Mouse (Mus musculus): Measurements from ENCODE around the gene Prr3.
A peak's percentile ranks its signal among the peaks of the same experiment; 100 is the strongest.

DNA sequence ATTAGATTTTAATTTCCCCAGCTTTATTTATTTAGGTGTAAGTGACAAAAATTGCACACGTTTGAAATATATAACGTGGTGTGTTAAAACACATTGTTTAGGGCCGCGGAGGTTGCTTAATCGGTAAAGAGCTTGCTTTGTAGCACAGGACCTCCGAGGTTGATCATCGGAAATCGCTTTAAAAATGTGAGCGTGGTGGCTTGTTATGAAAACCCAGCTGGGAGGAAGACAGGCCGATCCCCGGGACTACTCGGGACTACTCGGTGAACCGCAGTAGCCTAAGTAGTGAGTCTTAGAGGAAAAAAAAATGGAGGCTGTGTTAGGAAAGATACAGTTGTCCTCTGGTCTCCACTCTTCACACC is 14.8 kb upstream of the Prr3 start:
- TF ChIP-seq EP300 (IDR thresholded peaks at IDR 0.05; ENCODE audit: low read length): no peak
- no peak for TF ChIP-seq CTCF (conservative IDR thresholded peaks at IDR 0.05 in 1 of 2, IDR thresholded peaks at IDR 0.05 in 1 of 2; ENCODE audit: low read depth in 2 of 2, low read length in 2 of 2)
- TF ChIP-seq MYC (IDR thresholded peaks at IDR 0.05; ENCODE audit: low read depth, low read length): no peak
- TF ChIP-seq CHD1 (IDR thresholded peaks at IDR 0.05; ENCODE audit: low read depth, low read length): peak; percentile 63; the same call in 1 of the 2 replicates

Data from CH12.LX (cell line).